Mouse (Mus musculus) heart, adult 2 months (tissue): Measurements from ENCODE around the gene Htr5b. TPM values are rescaled to one million over a fixed set of nuclear protein-coding genes. Genes with fewer than 3 reads are reported as not detected.

Experiments
- DNase-seq, 2 experiments: peaks; one replicate each; pipeline ENCODE4 v3.0.0; 2021
- H3K27ac ChIP-seq: fragments of 200-600 bp; 2 replicates; pipeline ENCODE4 v1.8.1; 2022
- H3K27me3 ChIP-seq: fragments of 200-500 bp; 2 replicates; pipeline ENCODE4 v1.6.1; 2012; ENCODE audit warnings: mild to moderate bottlenecking, low read length, inconsistent platforms, mixed read lengths; ENCODE audit not compliant: control insufficient read depth, insufficient read depth
- H3K36me3 ChIP-seq: fragments of 200-500 bp; 2 replicates; pipeline ENCODE4 v1.6.1; 2012; ENCODE audit warnings: low read length, inconsistent platforms; ENCODE audit not compliant: control insufficient read depth, insufficient read depth
- H3K4me1 ChIP-seq: fragments of 200-500 bp; 2 replicates; pipeline ENCODE4 v1.6.1; 2011; ENCODE audit warnings: low read length; ENCODE audit not compliant: control insufficient read depth, insufficient read depth
- H3K4me3 ChIP-seq: fragments of 200-600 bp; 2 replicates; pipeline ENCODE4 v1.8.1; 2022
- H3K79me2 ChIP-seq: fragments of 200-500 bp; replicated peaks from 2 replicates; pipeline ENCODE4 v1.6.1; 2012; ENCODE audit warnings: mild to moderate bottlenecking, inconsistent platforms, low read length, moderate library complexity, mixed read lengths; ENCODE audit not compliant: control insufficient read depth, insufficient read depth
- H3K9ac ChIP-seq: fragments of 200-500 bp; 2 replicates; pipeline ENCODE4 v1.6.1; 2012; ENCODE audit warnings: low read depth, mild to moderate bottlenecking, control low read depth, inconsistent platforms, low read length, mixed read lengths
- CTCF ChIP-seq: fragments of 200-600 bp; IDR thresholded peaks from 2 replicates; pipeline ENCODE4 v1.8.1; 2022; ENCODE audit warnings: antibody characterized with exemption, mild to moderate bottlenecking, moderate library complexity
- EP300 ChIP-seq: fragments of 200-500 bp; IDR thresholded peaks from 2 replicates; pipeline ENCODE4 v1.6.1; 2011; ENCODE audit warnings: low read depth, low read length, control low read depth; ENCODE audit not compliant: insufficient read depth
- POLR2A ChIP-seq: fragments of 200-500 bp; IDR thresholded peaks from 2 replicates; pipeline ENCODE4 v1.6.1; 2011; ENCODE audit warnings: mild to moderate bottlenecking, low read depth, low read length, control low read depth; ENCODE audit not compliant: insufficient read depth
- WGBS: fragments of 180-500 bp; shearing (Covaris S2); methylation state at CpG from one replicate; pipeline ENCODE4 v1.1.7; 2018; 5-methylcytosine and 5-hydroxymethylcytosine counted together
- intact Hi-C: fragments of 180-260 bp; cut with DNase I; formaldehyde crosslinking; loops from one replicate; pipeline ENCODE4 v1.15.1; 2025
- long read RNA-seq: library from polyadenylated mRNA; stranded (forward); transcript quantifications from one replicate; pipeline ENCODE4 v2.0.0, GENCODE M21; 2021
- polyA plus RNA-seq: library from polyadenylated mRNA; depleted of rRNA; stranded (reverse); fragments of >200 nt; gene quantifications from 2 replicates; pipeline ENCODE4 v1.2.3, GENCODE M21; 2012; rRNA removed
- total RNA-seq, 2 experiments: library from RNA; stranded (reverse); gene quantifications; 2 replicates each; pipeline ENCODE4 v1.2.3; 2021

The Htr5b gene
- total RNA-seq (not detected), polyA plus RNA-seq (not detected in 2 replicates)
- long read RNA-seq = 0 reads

DNA sequence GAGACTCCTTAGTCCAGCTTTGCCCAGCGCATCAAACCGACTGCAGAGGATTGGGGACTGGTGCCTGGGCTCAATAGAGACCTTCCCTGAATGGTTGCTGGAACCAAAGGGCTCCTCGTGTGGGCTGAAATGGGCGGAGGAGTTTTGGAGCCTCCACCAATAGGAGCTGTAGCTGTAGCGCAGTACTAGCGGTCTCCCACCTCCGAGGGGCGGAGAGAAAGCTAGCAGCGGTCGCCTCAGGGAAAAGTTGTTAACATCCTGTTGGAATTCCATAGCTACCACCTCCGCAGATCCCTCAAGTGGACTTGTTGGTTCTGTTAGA, at the start of gene Htr5b:
TSS of gene Htr5b (minus strand) at position 67 of the 322 bp plus-strand sequence.
- Histone ChIP-seq H3K4me1 (no peaks in the 10 kb centered on the region), H3K27ac (no peak within 1 kb of the TSS), H3K79me2 (no peaks in the 10 kb centered on the region), H3K9ac (no peak within 1 kb of the TSS), H3K4me3 (no peak within 1 kb of the TSS), H3K36me3 (no peaks in the 10 kb centered on the region), H3K27me3 (peaks cover 5% of the 10 kb centered on the region)
- no peak for TF ChIP-seq CTCF
- TF ChIP-seq POLR2A = no peak
- TF ChIP-seq EP300 = no peak
- intact Hi-C loops = no loop called here
- DNase-seq = no peak
- 4% methylated on average over 11 of the region's 11 CpGs for WGBS

- Histone ChIP-seq H3K4me1 (no peaks in the 10 kb centered on the region), H3K9ac (no peak overlapping the region), H3K27ac (no peak overlapping the region), H3K79me2 (no peaks in the 10 kb centered on the region), H3K4me3 (no peak overlapping the region), H3K27me3 (no peaks in the 10 kb centered on the region), H3K36me3 (no peaks in the 10 kb centered on the region)
- intact Hi-C loops = no loop called here
- TF ChIP-seq EP300 (no peak), CTCF (no peak), POLR2A (no peak)
- WGBS = 50% methylated on average over 1 of the region's 1 CpGs
- DNase-seq = no peak
Observed at GRCm38 (mm10) chr1:121577491-121577890, 49.2 kb upstream of the Htr5b start.

DNA sequence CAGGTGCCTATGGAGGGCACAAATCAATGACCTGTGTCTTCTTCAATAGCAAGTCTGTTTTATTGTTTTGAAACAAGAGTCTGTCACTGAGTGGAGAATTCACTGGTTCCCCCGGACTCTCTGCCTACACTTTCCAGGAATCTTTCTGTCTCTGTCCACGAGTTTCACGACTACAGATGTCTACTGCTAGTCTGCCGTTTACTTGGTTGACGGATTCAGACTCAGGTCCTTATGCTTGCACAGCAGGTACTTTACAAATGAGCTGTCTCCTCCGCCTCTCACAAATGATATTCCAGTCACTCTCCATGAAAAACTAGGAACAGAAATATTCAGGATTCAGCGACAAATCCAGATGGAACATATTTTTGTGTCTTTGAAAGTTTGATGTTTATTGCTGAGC, 42.3 kb upstream of the Htr5b start:
- no peak for TF ChIP-seq POLR2A
- no peak for DNase-seq
- Histone ChIP-seq H3K4me1 (peaks cover 3% of the 10 kb centered on the region), H3K36me3 (peaks cover 3% of the 10 kb centered on the region; the same call in 1 of the 2 replicates), H3K9ac (no peak overlapping the region), H3K27ac (no peak overlapping the region), H3K27me3 (no peaks in the 10 kb centered on the region), H3K4me3 (no peak overlapping the region), H3K79me2 (no peaks in the 10 kb centered on the region)
- intact Hi-C loops = no loop called here
- 77% methylated on average over 7 of the region's 7 CpGs for WGBS

GRCm38 (mm10) chr1:121567521-121568489, 39.5 kb upstream of the Htr5b start, which contains the start of gene Ddx18:
Ddx18 (minus strand) TSS chr1:121567989.
- WGBS = 7% methylated on average over 53 of the region's 53 CpGs
- peak; percentile 94 to 98 for DNase-seq
- peak; percentile 58 for TF ChIP-seq POLR2A
- TF ChIP-seq EP300 = no peak
- peak; percentile 94 for TF ChIP-seq CTCF
- peak within 1 kb of the TSS; percentile 95 for H3K4me3 ChIP-seq
- peaks cover 3% of the 10 kb centered on the region for H3K4me1 ChIP-seq
- peaks cover 3% of the 10 kb centered on the region; the same call in 1 of the 2 replicates for H3K36me3 ChIP-seq
- peak within 1 kb of the TSS; percentile 75 for H3K9ac ChIP-seq
- no peaks in the 10 kb centered on the region for H3K79me2 ChIP-seq
- intact Hi-C loops = loop anchor here (2.0 to 5.0 kb wide), 2 partner anchors 137 to 241 kb away; partner anchors contain the start of gene Ccdc93
- H3K27me3 ChIP-seq = no peaks in the 10 kb centered on the region
- H3K27ac ChIP-seq = peak within 1 kb of the TSS; percentile 47

- peak in 1 of 2 experiments; percentile 16 for DNase-seq
- intact Hi-C loops = loop anchor here (10.0 kb wide), 1 partner anchor 973 kb away; no protein-coding TSS in a partner anchor
- no peaks in the 10 kb centered on the region; the same call in 1 of the 2 replicates for H3K36me3 ChIP-seq
Observed at GRCm38 (mm10) chr1:121557861-121558260, 29.6 kb upstream of the Htr5b start.

DNA sequence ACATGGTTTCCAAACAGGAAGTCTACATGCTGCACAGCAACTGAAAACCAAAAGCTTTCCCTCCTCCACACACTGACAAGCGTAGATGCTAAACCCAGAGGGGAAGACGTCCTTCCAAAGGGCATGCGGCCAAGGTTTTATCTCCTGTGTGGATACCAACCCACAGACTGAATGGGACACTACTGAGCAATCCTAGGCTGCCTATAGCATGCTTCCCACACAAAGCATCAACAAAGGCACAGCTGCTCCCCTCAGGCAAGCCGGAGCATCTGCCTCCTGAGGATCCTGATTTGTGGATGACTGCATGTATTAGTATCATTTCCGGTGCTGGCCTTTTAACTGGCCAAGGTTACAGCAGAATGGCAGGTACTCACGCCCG, 23.2 kb upstream of the Htr5b start:
- WGBS = 55% methylated on average over 7 of the region's 7 CpGs
- intact Hi-C loops = loop anchor here (10.0 kb wide), 1 partner anchor 967 kb away; no protein-coding TSS in a partner anchor
- DNase-seq = no peak

More at GRCm38 (mm10) chr1:121557861-121558260, 29.6 kb upstream of the Htr5b start:
- WGBS = 89% methylated on average over 5 of the region's 5 CpGs
- Histone ChIP-seq H3K4me1 (no peaks in the 10 kb centered on the region), H3K9ac (no peak overlapping the region), H3K79me2 (no peaks in the 10 kb centered on the region), H3K27me3 (no peaks in the 10 kb centered on the region), H3K4me3 (no peak overlapping the region), H3K27ac (no peak overlapping the region)
- TF ChIP-seq EP300 (no peak), CTCF (no peak), POLR2A (no peak)

More for the DNA sequence above, 23.2 kb upstream of the Htr5b start:
- TF ChIP-seq CTCF = no peak
- no peak for TF ChIP-seq POLR2A
- TF ChIP-seq EP300 = no peak
- Histone ChIP-seq H3K27ac (no peak overlapping the region), H3K4me1 (no peaks in the 10 kb centered on the region), H3K27me3 (no peaks in the 10 kb centered on the region), H3K79me2 (no peaks in the 10 kb centered on the region), H3K9ac (no peak overlapping the region), H3K36me3 (no peaks in the 10 kb centered on the region), H3K4me3 (no peak overlapping the region)
